In the genomic region with DNA sequence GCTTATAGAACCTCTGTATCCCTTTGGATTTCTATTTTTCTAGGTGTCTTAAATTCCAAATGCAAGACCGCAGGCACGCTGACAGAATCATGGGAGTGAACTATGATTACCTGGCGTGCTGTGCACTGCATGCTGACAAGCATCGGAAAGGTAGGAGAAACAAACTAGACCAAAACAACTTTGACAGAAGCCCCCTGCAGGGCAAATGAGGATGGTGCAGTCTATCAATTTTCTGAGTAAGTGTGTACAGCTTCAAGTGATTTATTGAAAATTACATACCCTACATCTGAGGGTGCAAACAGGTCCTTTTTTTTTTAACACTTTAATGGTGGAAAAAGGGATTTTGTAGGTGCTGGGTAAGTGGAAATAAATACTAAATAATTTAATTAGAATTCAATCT, we compare ENCODE assay signal across 11 mouse cellular contexts.
DNase-seq lines count a peak whose midpoint lies in the region; ATAC-seq and TF ChIP-seq lines count a peak whose summit lies in the region.
"Had no signal": no experiment of that assay in that cellular context is flagged by ENCODE, and none has a peak within 500 bp of the region (broad histone marks: within the 10 kb centered on the region; RNA-seq: fewer than 3 reads in every experiment).

No protein-coding gene starts in this region.

- no peaks in the 10 kb centered on the region for H3K9me3 ChIP-seq in hindbrain, postnatal 0 days (ENCODE audit: low read length)
- no peaks in the 10 kb centered on the region for H3K9me3 ChIP-seq in hindbrain, embryonic 10.5 days
- no peaks in the 10 kb centered on the region for H3K9me3 ChIP-seq in liver, postnatal 0 days (ENCODE audit: low read length)
- H3K9me3 ChIP-seq: limb, embryonic 12.5 days had no signal

- no peak overlapping the region for H3K4me3 ChIP-seq in hindbrain, postnatal 0 days (ENCODE audit: low read length)
- no peak overlapping the region for H3K4me3 ChIP-seq in hindbrain, embryonic 10.5 days
- H3K4me3 ChIP-seq in liver, postnatal 0 days (ENCODE audit: low read depth, low read length), result no peak overlapping the region
- H3K4me3 ChIP-seq: limb, embryonic 12.5 days had no signal

- H3K9ac ChIP-seq in hindbrain, postnatal 0 days (replicated peaks; ENCODE audit: low read length), result no peak overlapping the region
- H3K9ac ChIP-seq in liver, postnatal 0 days (replicated peaks), result no peak overlapping the region
- H3K9ac ChIP-seq: limb, embryonic 12.5 days had no signal

- no peak overlapping the region for H3K27ac ChIP-seq in hindbrain, postnatal 0 days
- no peak overlapping the region for H3K27ac ChIP-seq in hindbrain, embryonic 10.5 days
- no peak overlapping the region for H3K27ac ChIP-seq in liver, postnatal 0 days (ENCODE audit: low read depth)
- H3K27ac ChIP-seq: limb, embryonic 12.5 days had no signal

- TF ChIP-seq CTCF in hindbrain, postnatal 0 days (IDR thresholded peaks at IDR 0.05; ENCODE audit: low read depth), result peak; percentile 42; the same call in 1 of the 2 replicates
- peak; percentile 50 for TF ChIP-seq CTCF in liver, postnatal 0 days (IDR thresholded peaks at IDR 0.05; ENCODE audit: low read depth)

- no peak for ATAC-seq in hindbrain, postnatal 0 days
- no peak for ATAC-seq in liver, postnatal 0 days

- 88% methylated on average over 4 of the region's 4 CpGs for WGBS in hindbrain, postnatal 0 days
- 82% methylated on average over 4 of the region's 4 CpGs for WGBS in hindbrain, embryonic 10.5 days
- WGBS in liver, postnatal 0 days (ENCODE audit: insufficient replicate concordance), result 72% methylated on average over 4 of the region's 4 CpGs

- no peaks in the 10 kb centered on the region for H3K4me1 ChIP-seq in hindbrain, postnatal 0 days (ENCODE audit: insufficient read depth, low read length)
- H3K4me1 ChIP-seq in hindbrain, embryonic 10.5 days (replicated peaks), result no peaks in the 10 kb centered on the region
- H3K4me1 ChIP-seq in liver, postnatal 0 days (ENCODE audit: insufficient read depth), result 0 out of 2 replicates have a peak, but pooled peaks cover 3% of the 10 kb centered on the region
- H3K4me1 ChIP-seq: limb, embryonic 12.5 days had no signal

- H3K36me3 ChIP-seq in hindbrain, postnatal 0 days (ENCODE audit: insufficient read depth, low read length), result no peaks in the 10 kb centered on the region
- H3K36me3 ChIP-seq in hindbrain, embryonic 10.5 days, result no peaks in the 10 kb centered on the region
- no peaks in the 10 kb centered on the region for H3K36me3 ChIP-seq in liver, postnatal 0 days (replicated peaks; ENCODE audit: insufficient read depth, low read length)
- H3K36me3 ChIP-seq: limb, embryonic 12.5 days had no signal

- H3K4me2 ChIP-seq in hindbrain, postnatal 0 days (ENCODE audit: low read depth, low read length), result no peak overlapping the region
- no peak overlapping the region for H3K4me2 ChIP-seq in liver, postnatal 0 days (ENCODE audit: low read depth, low read length)
- H3K4me2 ChIP-seq: limb, embryonic 12.5 days had no signal

- H3K27me3 ChIP-seq in hindbrain, postnatal 0 days (ENCODE audit: insufficient read depth, low read length), result no peaks in the 10 kb centered on the region
- no peaks in the 10 kb centered on the region for H3K27me3 ChIP-seq in hindbrain, embryonic 10.5 days (ENCODE audit: insufficient read depth, poor library complexity, severe bottlenecking)
- no peaks in the 10 kb centered on the region for H3K27me3 ChIP-seq in liver, postnatal 0 days (ENCODE audit: insufficient read depth, low read length)
- H3K27me3 ChIP-seq: limb, embryonic 12.5 days had no signal

- TF ChIP-seq EP300 in liver, postnatal 0 days (IDR thresholded peaks at IDR 0.05; ENCODE audit: low read depth), result no peak

- DNase-seq in hindbrain, postnatal 0 days (ENCODE audit: low spot score), result peak; percentile 7
- no peak for DNase-seq in hindbrain, embryonic 10.5 days (ENCODE audit: low spot score)
- DNase-seq in 3T3-L1 (ENCODE audit: low read depth, low spot score) (peak; percentile 8), ES-CJ7 (ENCODE audit: low read depth, low spot score) (peak; percentile 28)
- DNase-seq in liver, postnatal 0 days, result no peak
- no peak for DNase-seq in ovary, postnatal 10 days (ENCODE audit: low spot score)
- no peak for DNase-seq in layer of hippocampus, adult 18-20 months (ENCODE audit: low spot score in 2 of 2)
- no peak for DNase-seq in cerebellum, postnatal 4 days (ENCODE audit: low spot score in 2 of 2)
- DNase-seq: cerebellum, adult 11-12 months; midbrain, embryonic 14.5 days had no signal

Comparison
In these comparisons a context has a peak if more than half of its experiments do, and no peak if none do; other contexts are left out.
1. DNase-seq: peak in hindbrain, postnatal 0 days (single experiment), 3T3-L1 (single experiment) and ES-CJ7 (single experiment); none in hindbrain, embryonic 10.5 days (single experiment), liver, postnatal 0 days (single experiment), ovary, postnatal 10 days (single experiment), layer of hippocampus, adult 18-20 months (0 of 2) and cerebellum, postnatal 4 days (0 of 2).